Mouse (Mus musculus) heart, adult 2 months (tissue): ENCODE results near the gene Tspan17.

Experiments
- CTCF ChIP-seq: fragments of 200-600 bp; IDR thresholded peaks from 2 replicates; pipeline ENCODE4 v1.8.1; 2022; ENCODE audit warnings: antibody characterized with exemption, mild to moderate bottlenecking, moderate library complexity
- EP300 ChIP-seq: fragments of 200-500 bp; IDR thresholded peaks from 2 replicates; pipeline ENCODE4 v1.6.1; 2011; ENCODE audit warnings: low read depth, low read length, control low read depth; ENCODE audit not compliant: insufficient read depth
- POLR2A ChIP-seq: fragments of 200-500 bp; IDR thresholded peaks from 2 replicates; pipeline ENCODE4 v1.6.1; 2011; ENCODE audit warnings: mild to moderate bottlenecking, low read depth, low read length, control low read depth; ENCODE audit not compliant: insufficient read depth

GRCm38 (mm10) chr13:54800206-54800605 is 11.0 kb downstream of the Tspan17 start:
- TF ChIP-seq POLR2A (no peak), EP300 (no peak), CTCF (no peak)
